Mouse (Mus musculus) heart, embryonic 14.5 days (tissue): ENCODE measurements around the gene Cenpb. TPM values are rescaled to one million over a fixed set of nuclear protein-coding genes. Genes with fewer than 3 reads are reported as not detected.

Experiments used
- ATAC-seq: fragments of 200-750 bp; cut with Nextera tagmentation; 2 replicates; pipeline ENCODE4 v1.8.0; 2017; ENCODE audit warnings: low read depth, moderate TSS enrichment; ENCODE audit not compliant: insufficient number of reproducible peaks, insufficient read depth, low FRiP score
- H3K27ac ChIP-seq, 2 experiments: fragments of 200-500 bp in 1 of 2; fragments of 300-500 bp in 1 of 2; sonication (generic) in 1 of 2; replicated peaks in 1 of 2; 2 replicates each; pipeline ENCODE4 v1.5.1; 2012 to 2014; ENCODE audit warnings: low read depth in 2 of 2, low read length in 2 of 2, control low read depth in 1 of 2, mild to moderate bottlenecking in 1 of 2, mixed read lengths in 1 of 2; ENCODE audit not compliant: control insufficient read depth in 1 of 2, insufficient read depth in 1 of 2
- H3K27me3 ChIP-seq: fragments of 300-500 bp; sonication (generic); 2 replicates; pipeline ENCODE4 v1.6.1; 2014; ENCODE audit warnings: mild to moderate bottlenecking, low read length, control low read depth; ENCODE audit not compliant: control insufficient read depth, insufficient read depth
- H3K36me3 ChIP-seq: fragments of 300-500 bp; sonication (generic); 2 replicates; pipeline ENCODE4 v1.6.1; 2014; ENCODE audit warnings: mild to moderate bottlenecking, control low read depth, low read length, mixed read lengths; ENCODE audit not compliant: control insufficient read depth, insufficient read depth
- H3K4me1 ChIP-seq, 2 experiments: fragments of 200-500 bp in 1 of 2; fragments of 300-500 bp in 1 of 2; sonication (generic) in 1 of 2; 2 replicates each; pipeline ENCODE4 v1.6.1; 2012 to 2014; ENCODE audit warnings: low read length in 2 of 2, control low read depth in 1 of 2, mixed read lengths in 1 of 2; ENCODE audit not compliant: control insufficient read depth in 2 of 2, insufficient read depth in 2 of 2
- H3K4me2 ChIP-seq: fragments of 300-500 bp; sonication (generic); 2 replicates; pipeline ENCODE4 v1.6.1; 2014; ENCODE audit warnings: mild to moderate bottlenecking, low read length
- H3K4me3 ChIP-seq, 2 experiments: fragments of 200-500 bp in 1 of 2; fragments of 300-500 bp in 1 of 2; sonication (generic) in 1 of 2; 2 replicates each; pipeline ENCODE4 v1.5.1; 2012 to 2014; ENCODE audit warnings: low read length in 2 of 2, mild to moderate bottlenecking in 2 of 2, control low read depth in 1 of 2, low read depth in 1 of 2, moderate library complexity in 1 of 2; ENCODE audit not compliant: control insufficient read depth in 1 of 2, insufficient read depth in 1 of 2
- H3K9ac ChIP-seq: fragments of 300-500 bp; sonication (generic); 2 replicates; pipeline ENCODE4 v1.6.1; 2014; ENCODE audit warnings: mild to moderate bottlenecking, low read length
- H3K9me3 ChIP-seq: fragments of 300-500 bp; sonication (generic); 2 replicates; pipeline ENCODE4 v1.6.1; 2016; ENCODE audit warnings: low read length, control low read depth; ENCODE audit not compliant: control insufficient read depth
- WGBS: fragments of 180-500 bp; shearing (Covaris S2); extraction: QIAGEN DNeasy Blood & Tissue Kit; methylation state at CpG from one replicate; pipeline ENCODE4 v1.1.7; 2014; 5-methylcytosine and 5-hydroxymethylcytosine counted together
- polyA plus RNA-seq: library from polyadenylated mRNA; unstranded; fragments of >200 nt; fragmentation: Nextera tagmentation; extraction: Ambion mirVana; gene quantifications from 2 replicates; pipeline ENCODE4 v1.2.1, GENCODE M21; 2014

Cenpb gene
- polyA plus RNA-seq, 1 experiment from 2014 or later: 6.2 TPM

- no peaks in the 10 kb centered on the region for H3K27me3 ChIP-seq
- 7% methylated on average over 11 of the region's 11 CpGs for WGBS
- peak; percentile 72 for ATAC-seq
- H3K36me3 ChIP-seq: peaks cover 13% of the 10 kb centered on the region
- peak overlapping the region; percentile 1 for H3K9ac ChIP-seq
- H3K9me3 ChIP-seq: no peaks in the 10 kb centered on the region
- peak overlapping the region; percentile 45 to 59 for H3K27ac ChIP-seq
- H3K4me1 ChIP-seq: peaks cover 34 to 38% of the 10 kb centered on the region in 2 experiments
- peak overlapping the region; percentile 40 for H3K4me2 ChIP-seq
- H3K4me3 ChIP-seq: no peak overlapping the region
Measured at GRCm38 (mm10) chr2:131135521-131136139, 44.2 kb downstream of the Cenpb start.

- 69% methylated on average over 8 of the region's 8 CpGs for WGBS
- ATAC-seq: no peak
- Histone ChIP-seq H3K9ac (peak overlapping the region; percentile 1; the same call in 1 of the 2 replicates), H3K4me1 (peaks cover 27 to 33% of the 10 kb centered on the region in 2 experiments), H3K4me2 (no peak overlapping the region), H3K4me3 (no peak overlapping the region), H3K9me3 (no peaks in the 10 kb centered on the region), H3K36me3 (peaks cover 13% of the 10 kb centered on the region), H3K27ac (peak overlapping the region; percentile 45 to 59), H3K27me3 (no peaks in the 10 kb centered on the region)
Measured at GRCm38 (mm10) chr2:131134826-131135400, 45.0 kb downstream of the Cenpb start.

- ATAC-seq: peak; percentile 57
Measured at GRCm38 (mm10) chr2:131134381-131134780, 45.5 kb downstream of the Cenpb start.

GRCm38 (mm10) chr2:131132930-131133547 lies 46.8 kb downstream of the Cenpb start, which contains the start of gene Gm11037:
TSS of gene Gm11037 (plus strand) at chr2:131133497.
- Histone ChIP-seq H3K4me3 (no peak within 1 kb of the TSS), H3K9ac (no peak within 1 kb of the TSS), H3K4me2 (no peak within 1 kb of the TSS), H3K27ac (peak within 1 kb of the TSS; percentile 47 to 54), H3K9me3 (no peaks in the 10 kb centered on the region), H3K4me1 (peaks cover 25 to 28% of the 10 kb centered on the region in 2 experiments), H3K27me3 (no peaks in the 10 kb centered on the region), H3K36me3 (peaks cover 5% of the 10 kb centered on the region; the same call in 1 of the 2 replicates)
- no peak for ATAC-seq
- WGBS: 86% methylated on average over 9 of the region's 9 CpGs

More at GRCm38 (mm10) chr2:131134381-131134780, 45.5 kb downstream of the Cenpb start:
- Histone ChIP-seq H3K36me3 (peaks cover 13% of the 10 kb centered on the region), H3K9ac (no peak overlapping the region), H3K27me3 (no peaks in the 10 kb centered on the region), H3K4me3 (no peak overlapping the region), H3K4me1 (peaks cover 25 to 29% of the 10 kb centered on the region in 2 experiments), H3K9me3 (no peaks in the 10 kb centered on the region), H3K27ac (peak overlapping the region; percentile 47 to 59), H3K4me2 (no peak overlapping the region)
- WGBS: 58% methylated on average over 1 of the region's 1 CpGs

GRCm38 (mm10) chr2:131132111-131132888 lies 47.6 kb downstream of the Cenpb start:
- Histone ChIP-seq H3K4me3 (no peak overlapping the region), H3K4me2 (no peak overlapping the region), H3K9me3 (no peaks in the 10 kb centered on the region), H3K27ac (no peak overlapping the region), H3K4me1 (peaks cover 28 to 30% of the 10 kb centered on the region in 2 experiments), H3K36me3 (peaks cover 2% of the 10 kb centered on the region; the same call in 1 of the 2 replicates), H3K9ac (no peak overlapping the region), H3K27me3 (no peaks in the 10 kb centered on the region)
- 64% methylated on average over 10 of the region's 10 CpGs for WGBS
- ATAC-seq: no peak

GRCm38 (mm10) chr2:131130849-131131248 lies 49.0 kb downstream of the Cenpb start:
- WGBS: 93% methylated on average over 2 of the region's 2 CpGs
- Histone ChIP-seq H3K36me3 (no peaks in the 10 kb centered on the region), H3K4me1 (peaks cover 24 to 27% of the 10 kb centered on the region in 2 experiments), H3K27ac (no peak overlapping the region), H3K4me3 (no peak overlapping the region), H3K27me3 (no peaks in the 10 kb centered on the region), H3K4me2 (no peak overlapping the region), H3K9ac (no peak overlapping the region), H3K9me3 (no peaks in the 10 kb centered on the region)
- no peak for ATAC-seq

- H3K4me3 ChIP-seq: no peak overlapping the region
- peaks cover 13 to 18% of the 10 kb centered on the region in 2 experiments for H3K4me1 ChIP-seq
- no peak overlapping the region for H3K9ac ChIP-seq
- H3K36me3 ChIP-seq: no peaks in the 10 kb centered on the region
- WGBS: 56% methylated on average over 5 of the region's 5 CpGs
- ATAC-seq: no peak
- no peak overlapping the region for H3K27ac ChIP-seq
- no peaks in the 10 kb centered on the region for H3K27me3 ChIP-seq
- H3K9me3 ChIP-seq: no peaks in the 10 kb centered on the region
- peak overlapping the region; percentile 91; the same call in 1 of the 2 replicates for H3K4me2 ChIP-seq
Measured at GRCm38 (mm10) chr2:131129836-131130235, 50.0 kb downstream of the Cenpb start.
